Mouse (Mus musculus): ENCODE measurements around the gene Fibin. TPM values are rescaled to one million over a fixed set of nuclear protein-coding genes. Genes with fewer than 3 reads are reported as not detected.

Fibin gene
- polyA plus RNA-seq, 1 experiment from 2014 or later, result 1.4 TPM

DNA sequence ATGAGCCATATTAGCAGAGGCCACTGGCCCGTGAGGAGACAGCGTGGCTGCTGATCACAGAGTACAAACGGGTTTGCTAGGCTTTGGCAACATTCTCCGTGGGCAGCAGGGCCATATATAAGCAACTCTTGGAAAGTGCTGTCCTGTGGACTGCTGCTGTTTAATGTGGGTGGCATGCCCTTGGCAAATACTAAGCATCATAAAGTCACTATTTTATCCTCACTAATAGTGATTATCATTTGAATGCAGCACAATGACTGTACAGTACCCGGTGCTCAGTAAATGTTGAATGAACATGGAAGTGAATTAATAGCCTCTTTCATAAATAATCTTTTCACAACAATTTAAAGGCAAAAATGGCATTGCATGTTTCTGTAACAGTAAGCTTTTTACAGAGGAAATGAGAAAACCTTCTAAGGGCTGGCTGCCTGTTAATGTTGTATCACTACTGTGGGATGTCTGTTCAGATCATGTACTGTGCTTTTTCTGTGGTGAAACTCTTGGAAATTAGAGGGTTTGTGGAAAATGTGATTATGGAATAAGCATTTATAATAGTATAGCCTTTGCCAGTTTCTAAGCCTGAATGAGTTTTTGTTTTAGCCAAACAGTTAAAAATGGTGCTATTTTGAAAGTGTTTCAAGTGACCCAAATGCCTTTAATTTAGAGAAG is 9.5 kb downstream of the Fibin start:
- H3K4me2 ChIP-seq, result no peak overlapping the region
- H3K36me3 ChIP-seq, result no peaks in the 10 kb centered on the region
- WGBS (ENCODE audit: insufficient replicate concordance), result 72% methylated on average over 5 of the region's 5 CpGs
- ATAC-seq, result no peak
- no peaks in the 10 kb centered on the region for H3K9me3 ChIP-seq (replicated peaks)
- no peak overlapping the region for H3K27ac ChIP-seq
- H3K4me3 ChIP-seq, result no peak overlapping the region
- no peaks in the 10 kb centered on the region for H3K4me1 ChIP-seq
- H3K27me3 ChIP-seq (replicated peaks), result no peaks in the 10 kb centered on the region
- no peak overlapping the region for H3K9ac ChIP-seq

DNA sequence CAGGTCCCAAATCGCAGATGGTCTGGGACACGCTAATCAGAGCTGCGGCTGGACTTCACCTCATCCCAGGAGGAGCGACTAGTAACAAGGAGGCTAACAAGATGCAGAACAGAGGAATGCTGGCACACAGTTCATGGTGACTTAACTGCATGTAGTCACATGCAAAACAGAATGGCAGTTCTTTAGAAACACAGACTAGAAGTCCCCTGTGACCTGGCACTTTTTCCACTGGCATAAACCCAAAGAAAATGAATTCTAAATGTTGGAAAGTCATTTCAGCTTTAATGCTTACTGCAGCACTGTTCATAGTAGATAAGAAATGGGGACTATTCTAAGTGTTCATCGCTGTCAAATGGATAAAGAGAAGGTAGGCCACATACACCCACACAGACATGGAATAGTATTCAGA is 11.1 kb downstream of the Fibin start:
- no peak overlapping the region for H3K4me2 ChIP-seq
- H3K27ac ChIP-seq, result no peak overlapping the region
- H3K4me3 ChIP-seq, result no peak overlapping the region
- WGBS (ENCODE audit: insufficient replicate concordance), result 71% methylated on average over 5 of the region's 5 CpGs
- H3K36me3 ChIP-seq, result no peaks in the 10 kb centered on the region
- H3K4me1 ChIP-seq, result no peaks in the 10 kb centered on the region
- no peak for ATAC-seq
- H3K27me3 ChIP-seq (replicated peaks), result no peaks in the 10 kb centered on the region
- H3K9me3 ChIP-seq (replicated peaks), result no peaks in the 10 kb centered on the region
- no peak overlapping the region for H3K9ac ChIP-seq

DNA sequence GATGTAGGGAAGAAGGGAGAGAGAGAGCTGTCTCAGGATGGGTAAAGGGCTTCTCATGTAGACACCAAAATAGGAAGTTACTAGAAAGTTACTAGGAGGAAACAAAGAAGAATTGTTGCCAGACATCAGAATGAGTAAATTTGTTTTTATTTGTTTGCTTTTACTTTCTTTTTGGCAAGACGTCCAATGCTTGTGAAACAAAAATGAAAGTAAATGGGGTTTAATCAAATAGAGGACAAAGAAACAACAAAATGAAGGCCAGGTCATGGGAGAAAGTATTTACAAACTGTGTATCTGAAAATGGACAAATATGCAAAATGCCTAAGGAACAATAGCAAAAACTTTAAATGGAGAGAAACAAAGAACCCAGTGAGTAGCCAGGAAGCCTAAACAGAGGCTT is 11.6 kb downstream of the Fibin start:
- no peak overlapping the region for H3K4me3 ChIP-seq
- H3K27me3 ChIP-seq (replicated peaks), result no peaks in the 10 kb centered on the region
- 51% methylated on average over 1 of the region's 1 CpGs for WGBS (ENCODE audit: insufficient replicate concordance)
- H3K9me3 ChIP-seq (replicated peaks), result no peaks in the 10 kb centered on the region
- H3K4me1 ChIP-seq, result no peaks in the 10 kb centered on the region
- no peaks in the 10 kb centered on the region for H3K36me3 ChIP-seq
- no peak overlapping the region for H3K27ac ChIP-seq
- no peak for ATAC-seq
- no peak overlapping the region for H3K9ac ChIP-seq
- no peak overlapping the region for H3K4me2 ChIP-seq

DNA sequence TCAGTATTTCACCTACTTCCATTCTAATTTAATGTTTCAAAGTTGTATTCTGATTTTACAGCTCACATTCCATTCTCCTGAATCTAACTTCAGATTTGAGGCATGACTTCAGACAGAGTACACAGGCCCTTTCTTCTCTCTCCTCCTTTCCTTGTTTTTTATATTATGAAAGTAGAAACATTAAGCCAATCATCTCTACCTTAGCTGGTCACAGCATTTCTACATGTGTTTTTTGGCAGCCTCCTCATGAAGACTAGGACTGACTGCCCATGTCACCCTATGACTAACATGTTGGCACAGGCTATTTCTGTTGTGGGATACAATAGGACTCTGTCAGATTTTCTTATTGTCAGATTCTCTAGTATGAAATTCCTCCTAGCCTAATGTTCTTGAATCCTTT is 34.0 kb downstream of the Fibin start:
- Histone ChIP-seq H3K36me3 (no peaks in the 10 kb centered on the region), H3K4me2 (no peak overlapping the region), H3K27me3 (replicated peaks) (no peaks in the 10 kb centered on the region), H3K4me3 (no peak overlapping the region), H3K9me3 (replicated peaks) (no peaks in the 10 kb centered on the region), H3K4me1 (no peaks in the 10 kb centered on the region), H3K27ac (no peak overlapping the region), H3K9ac (no peak overlapping the region)
- no peak for ATAC-seq

DNA sequence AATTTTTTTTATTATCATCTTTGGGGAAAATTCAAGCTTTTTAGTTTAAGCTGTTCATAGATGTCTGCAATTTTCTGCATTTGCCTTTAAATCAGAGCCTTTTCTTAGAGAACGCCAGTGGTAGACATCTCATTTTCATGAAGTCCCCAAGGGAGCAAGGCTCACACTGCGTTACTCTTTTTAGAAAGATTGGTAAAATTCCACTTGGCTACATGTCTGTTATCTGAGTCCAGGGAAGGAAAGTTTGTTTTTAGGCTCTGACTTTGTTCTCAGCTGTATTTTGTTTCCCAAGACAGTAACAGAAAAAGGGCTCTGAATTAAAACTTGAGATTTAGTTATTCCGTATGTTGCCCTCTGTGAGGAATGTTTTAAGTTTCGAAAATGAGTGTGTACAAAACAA is 43.0 kb downstream of the Fibin start:
- no peak overlapping the region for H3K4me3 ChIP-seq
- ATAC-seq, result no peak
- no peak overlapping the region for H3K4me2 ChIP-seq
- WGBS (ENCODE audit: insufficient replicate concordance), result 61% methylated on average over 4 of the region's 4 CpGs
- no peaks in the 10 kb centered on the region for H3K4me1 ChIP-seq
- H3K36me3 ChIP-seq, result no peaks in the 10 kb centered on the region
- H3K27me3 ChIP-seq (replicated peaks), result no peaks in the 10 kb centered on the region
- H3K9ac ChIP-seq, result no peak overlapping the region
- no peak overlapping the region for H3K27ac ChIP-seq
- H3K9me3 ChIP-seq (replicated peaks), result no peaks in the 10 kb centered on the region

DNA sequence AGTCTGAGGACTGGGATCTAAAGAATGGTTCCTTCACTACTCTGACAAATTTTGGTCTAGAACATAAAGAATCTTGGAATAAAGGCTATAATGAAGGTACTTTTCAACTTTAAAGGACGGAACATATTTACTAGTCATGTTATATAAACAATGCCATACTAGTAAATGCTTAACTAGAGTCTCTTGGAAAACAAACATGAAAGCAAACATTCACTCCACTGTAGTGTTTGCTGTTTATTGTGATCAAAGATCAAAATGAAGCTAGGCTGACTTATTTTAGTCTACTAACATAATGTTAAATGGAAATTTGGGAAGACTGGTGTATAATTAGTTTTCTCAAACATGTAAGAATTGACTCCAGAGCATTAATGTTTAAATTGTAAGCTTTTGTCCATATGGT is 43.7 kb downstream of the Fibin start:
- ATAC-seq, result no peak
- no peak overlapping the region for H3K27ac ChIP-seq
- 37% methylated on average over 1 of the region's 1 CpGs for WGBS (ENCODE audit: insufficient replicate concordance)

DNA sequence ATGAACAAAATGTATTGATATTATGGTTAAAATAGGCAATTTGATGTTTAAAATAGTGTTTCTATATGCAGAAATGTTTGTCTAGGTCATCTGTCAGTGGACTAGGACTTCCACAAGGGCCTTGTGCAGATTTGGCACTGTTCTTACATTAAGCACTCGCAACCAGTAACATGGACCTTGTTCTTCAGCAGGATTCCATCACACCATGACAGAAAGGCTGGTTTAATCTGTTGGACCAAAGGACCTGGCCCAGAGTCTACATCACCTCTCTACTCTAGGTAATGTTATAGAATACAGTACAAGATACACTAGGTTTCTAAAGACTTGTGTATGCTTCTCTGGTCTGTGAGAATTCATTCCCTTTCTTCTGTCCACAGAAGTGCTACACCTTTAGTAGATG is 44.3 kb downstream of the Fibin start:
- WGBS (ENCODE audit: insufficient replicate concordance), result 57% methylated on average over 1 of the region's 1 CpGs
- no peak overlapping the region for H3K4me2 ChIP-seq
- H3K27ac ChIP-seq, result no peak overlapping the region
- H3K9ac ChIP-seq, result no peak overlapping the region
- H3K27me3 ChIP-seq (replicated peaks), result no peaks in the 10 kb centered on the region
- H3K36me3 ChIP-seq, result no peaks in the 10 kb centered on the region
- H3K4me3 ChIP-seq, result no peak overlapping the region
- no peaks in the 10 kb centered on the region for H3K4me1 ChIP-seq
- no peak for ATAC-seq
- H3K9me3 ChIP-seq (replicated peaks), result no peaks in the 10 kb centered on the region

More for the DNA sequence above, 43.7 kb downstream of the Fibin start:
- no peaks in the 10 kb centered on the region for H3K4me1 ChIP-seq
- H3K27me3 ChIP-seq (replicated peaks), result no peaks in the 10 kb centered on the region
- H3K4me2 ChIP-seq, result no peak overlapping the region
- no peaks in the 10 kb centered on the region for H3K9me3 ChIP-seq (replicated peaks)
- H3K9ac ChIP-seq, result no peak overlapping the region
- no peaks in the 10 kb centered on the region for H3K36me3 ChIP-seq
- H3K4me3 ChIP-seq, result no peak overlapping the region

DNA sequence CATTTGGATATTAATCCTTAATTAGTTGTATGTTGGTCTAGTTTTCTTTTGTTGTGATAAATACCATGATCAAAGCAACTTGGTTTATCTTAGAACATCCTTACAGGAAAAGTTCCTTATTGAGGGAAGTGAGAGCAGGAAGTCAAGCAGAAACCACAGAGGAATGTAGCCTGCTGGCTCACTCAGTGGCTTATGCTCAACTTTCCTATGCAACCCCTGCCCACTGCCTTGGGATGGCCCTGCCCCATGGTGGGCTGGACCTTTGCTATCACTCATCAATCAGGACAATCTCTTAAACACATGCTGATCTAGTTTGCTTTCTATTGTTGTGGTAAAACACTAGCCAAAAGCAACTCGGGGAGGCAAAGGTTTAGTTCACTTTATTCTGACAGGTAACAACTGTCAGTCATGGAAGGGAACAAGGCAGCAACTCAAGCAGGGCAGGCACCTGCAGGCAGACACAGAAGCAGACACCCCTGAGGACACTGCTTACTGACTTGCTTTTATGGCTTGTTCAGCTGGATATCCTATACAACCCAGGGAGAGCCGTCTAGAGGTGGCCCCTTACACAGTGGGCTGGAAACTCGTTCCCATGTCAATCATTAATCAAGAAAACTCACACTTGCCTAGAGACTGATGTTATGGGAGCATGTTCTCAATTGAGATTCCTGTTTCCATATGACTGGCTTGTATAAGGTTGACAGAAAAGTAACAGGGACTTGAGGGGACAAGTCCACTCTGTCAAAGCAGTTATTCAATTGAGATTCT is 46.7 kb downstream of the Fibin start:
- Histone ChIP-seq H3K27me3 (replicated peaks) (no peaks in the 10 kb centered on the region), H3K9ac (no peak overlapping the region), H3K4me2 (no peak overlapping the region), H3K9me3 (replicated peaks) (no peaks in the 10 kb centered on the region), H3K4me1 (no peaks in the 10 kb centered on the region), H3K36me3 (no peaks in the 10 kb centered on the region), H3K27ac (no peak overlapping the region), H3K4me3 (no peak overlapping the region)
- WGBS (ENCODE audit: insufficient replicate concordance), result 25% methylated on average over 3 of the region's 3 CpGs
- no peak; the same call in 1 of the 2 replicates for ATAC-seq

DNA sequence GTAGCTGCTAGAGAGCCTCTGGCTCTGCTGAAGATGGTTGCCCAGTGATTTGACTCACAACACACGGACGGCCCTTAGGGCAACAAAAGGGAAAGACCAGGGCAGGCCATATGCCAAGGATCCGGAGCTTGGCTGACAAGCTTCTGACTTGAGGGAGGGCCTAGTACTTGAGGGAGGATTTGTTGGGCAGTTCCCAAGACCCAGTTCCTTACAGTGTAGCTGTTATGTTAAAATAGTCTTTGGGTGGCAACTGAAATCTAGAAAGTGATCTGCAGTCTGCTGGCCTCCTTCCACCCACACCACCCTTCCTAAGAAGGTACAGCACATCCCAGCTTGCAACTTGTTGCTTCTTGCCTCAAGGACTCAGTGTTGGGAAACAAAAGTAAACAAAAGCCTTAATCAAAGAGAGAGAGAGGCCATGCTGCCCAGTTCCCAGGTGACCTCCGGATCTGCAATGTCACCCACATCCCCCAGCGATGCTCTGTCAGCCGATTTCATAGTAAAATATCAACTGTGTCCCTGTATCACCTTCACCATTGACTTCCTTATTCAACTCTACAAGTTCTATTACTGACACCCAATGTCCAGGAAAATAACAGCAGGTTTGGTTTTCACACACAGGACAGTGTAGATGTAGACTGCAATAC is 48.4 kb downstream of the Fibin start, which contains the start of gene Bbox1:
TSS of gene Bbox1 (minus strand) at position 52 of the 647 bp plus-strand sequence.
- Histone ChIP-seq H3K27ac (no peak within 1 kb of the TSS), H3K4me3 (no peak within 1 kb of the TSS), H3K4me1 (no peaks in the 10 kb centered on the region), H3K4me2 (no peak within 1 kb of the TSS), H3K36me3 (no peaks in the 10 kb centered on the region), H3K27me3 (replicated peaks) (no peaks in the 10 kb centered on the region), H3K9me3 (replicated peaks) (no peaks in the 10 kb centered on the region), H3K9ac (no peak within 1 kb of the TSS)
- WGBS (ENCODE audit: insufficient replicate concordance), result 64% methylated on average over 6 of the region's 6 CpGs
- peak; percentile 42 for ATAC-seq

DNA sequence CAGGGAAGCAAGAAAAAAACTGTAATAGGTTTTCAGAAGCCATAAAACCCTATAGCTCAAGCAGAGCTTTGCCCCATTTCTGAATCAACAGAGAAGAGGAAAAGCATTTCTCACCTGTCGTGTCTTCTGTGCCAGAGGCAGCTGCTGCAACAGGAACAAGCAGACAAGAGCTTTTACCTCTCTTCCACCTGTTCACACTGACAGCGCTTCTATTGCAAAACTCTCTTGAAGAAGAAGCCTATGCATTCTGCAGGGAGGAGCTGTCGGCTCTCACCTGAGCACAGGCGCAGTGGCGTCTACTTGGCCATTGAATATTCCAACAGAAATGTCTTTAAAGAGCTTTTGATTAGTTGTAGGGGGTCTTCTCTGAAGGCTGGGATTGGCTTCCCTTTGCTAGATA is 48.9 kb downstream of the Fibin start:
- Histone ChIP-seq H3K4me3 (no peak overlapping the region), H3K36me3 (no peaks in the 10 kb centered on the region), H3K9me3 (replicated peaks) (no peaks in the 10 kb centered on the region), H3K27ac (no peak overlapping the region), H3K4me1 (no peaks in the 10 kb centered on the region), H3K27me3 (replicated peaks) (no peaks in the 10 kb centered on the region), H3K9ac (no peak overlapping the region), H3K4me2 (no peak overlapping the region)
- no peak for ATAC-seq
- 64% methylated on average over 5 of the region's 5 CpGs for WGBS (ENCODE audit: insufficient replicate concordance)

DNA sequence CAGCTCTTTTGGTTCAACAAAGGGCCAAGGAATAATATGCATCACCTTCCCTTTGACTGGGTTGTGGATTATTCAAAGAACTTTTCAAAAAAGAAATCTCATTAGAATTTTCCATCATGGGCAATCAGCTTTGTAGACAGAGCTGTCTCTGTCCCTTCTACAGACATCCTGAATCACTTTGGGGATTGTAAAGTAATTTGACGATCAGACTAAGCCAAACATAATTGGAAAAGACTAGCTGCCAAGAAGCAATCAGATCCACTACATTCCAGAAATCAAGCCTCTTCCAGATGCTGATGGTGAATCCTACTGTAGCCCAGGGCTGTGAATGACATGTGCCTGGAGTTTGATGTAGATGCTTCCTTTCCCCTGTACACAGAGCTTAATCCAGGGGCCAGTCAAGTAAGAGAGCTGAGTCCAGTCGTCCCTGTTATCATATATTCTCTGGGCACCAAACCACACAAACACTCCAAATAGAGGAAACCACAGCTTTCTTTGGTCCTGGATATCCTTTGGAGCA is 49.6 kb downstream of the Fibin start:
- WGBS (ENCODE audit: insufficient replicate concordance), result 45% methylated on average over 2 of the region's 2 CpGs
- no peaks in the 10 kb centered on the region for H3K4me1 ChIP-seq
- no peak overlapping the region for H3K4me3 ChIP-seq
- no peaks in the 10 kb centered on the region for H3K27me3 ChIP-seq (replicated peaks)
- no peak overlapping the region for H3K27ac ChIP-seq
- no peak overlapping the region for H3K9ac ChIP-seq
- no peaks in the 10 kb centered on the region for H3K9me3 ChIP-seq (replicated peaks)
- no peak for ATAC-seq
- no peaks in the 10 kb centered on the region for H3K36me3 ChIP-seq
- H3K4me2 ChIP-seq, result no peak overlapping the region

Data from liver, embryonic 12.5 days (tissue).